Mouse (Mus musculus) embryonic facial prominence, embryonic 13.5 days (tissue): ENCODE measurements at regions not wholly inside any gene's neighbourhood (a gene's known extent, or its start where the extent isn't known, plus 50 kb on each side); places are given as distances from the start of the nearest gene placed in this dataset.

ENCODE experiments used
- ATAC-seq: fragments of 200-750 bp; cut with Nextera tagmentation; 2 replicates; pipeline ENCODE4 v1.8.0; 2017; ENCODE audit warnings: low read depth; ENCODE audit not compliant: insufficient number of reproducible peaks, insufficient read depth, low FRiP score, low TSS enrichment
- H3K27ac ChIP-seq: fragments of 300-500 bp; sonication (generic); 2 replicates; pipeline ENCODE4 v1.5.1; 2015; ENCODE audit warnings: moderate library complexity, mild to moderate bottlenecking, inconsistent platforms
- H3K27me3 ChIP-seq: fragments of 300-500 bp; sonication (generic); 2 replicates; pipeline ENCODE4 v1.6.1; 2015; ENCODE audit warnings: mild to moderate bottlenecking, inconsistent platforms
- H3K36me3 ChIP-seq: fragments of 300-500 bp; sonication (generic); 2 replicates; pipeline ENCODE4 v1.6.1; 2015; ENCODE audit warnings: mild to moderate bottlenecking, inconsistent platforms
- H3K4me1 ChIP-seq: fragments of 300-500 bp; sonication (generic); 2 replicates; pipeline ENCODE4 v1.6.1; 2015; ENCODE audit warnings: inconsistent platforms
- H3K4me2 ChIP-seq: fragments of 300-500 bp; sonication (generic); 2 replicates; pipeline ENCODE4 v1.6.1; 2015; ENCODE audit warnings: moderate library complexity, mild to moderate bottlenecking, inconsistent platforms
- H3K4me3 ChIP-seq: fragments of 300-500 bp; sonication (generic); 2 replicates; pipeline ENCODE4 v1.5.1; 2015; ENCODE audit warnings: mild to moderate bottlenecking, inconsistent platforms
- H3K9ac ChIP-seq: fragments of 300-500 bp; sonication (generic); 2 replicates; pipeline ENCODE4 v1.6.1; 2015; ENCODE audit warnings: mild to moderate bottlenecking, inconsistent platforms
- H3K9me3 ChIP-seq: fragments of 300-500 bp; sonication (generic); 2 replicates; pipeline ENCODE4 v1.6.1; 2016; ENCODE audit warnings: inconsistent platforms
- WGBS: fragments of 180-500 bp; shearing (Covaris S2); methylation state at CpG from one replicate; pipeline ENCODE4 v1.1.7; 2015; ENCODE audit warnings: mixed read lengths; 5-methylcytosine and 5-hydroxymethylcytosine counted together

- H3K9ac ChIP-seq: no peak overlapping the region
- no peaks in the 10 kb centered on the region for H3K27me3 ChIP-seq
- H3K9me3 ChIP-seq: no peaks in the 10 kb centered on the region
- no peaks in the 10 kb centered on the region for H3K36me3 ChIP-seq
- 84% methylated on average over 2 of the region's 2 CpGs for WGBS
- no peak overlapping the region for H3K4me3 ChIP-seq
- no peak overlapping the region for H3K27ac ChIP-seq
- no peak for ATAC-seq
- H3K4me1 ChIP-seq: no peaks in the 10 kb centered on the region
- H3K4me2 ChIP-seq: no peak overlapping the region
Measured at GRCm38 (mm10) chr9:92097806-92098205, 94.9 kb upstream of the Plscr5 start.

GRCm38 (mm10) chr9:92129504-92129903, 63.2 kb upstream of the Plscr5 start:
- H3K27me3 ChIP-seq: no peaks in the 10 kb centered on the region
- H3K9me3 ChIP-seq: no peaks in the 10 kb centered on the region
- ATAC-seq: no peak
- no peaks in the 10 kb centered on the region for H3K36me3 ChIP-seq
- WGBS: 92% methylated on average over 3 of the region's 3 CpGs
- no peak overlapping the region for H3K27ac ChIP-seq
- H3K4me1 ChIP-seq: no peaks in the 10 kb centered on the region
- no peak overlapping the region for H3K9ac ChIP-seq
- H3K4me2 ChIP-seq: no peak overlapping the region
- no peak overlapping the region for H3K4me3 ChIP-seq

GRCm38 (mm10) chr9:92130445-92130844, 62.3 kb upstream of the Plscr5 start:
- no peak overlapping the region for H3K4me2 ChIP-seq
- no peaks in the 10 kb centered on the region for H3K4me1 ChIP-seq
- H3K4me3 ChIP-seq: no peak overlapping the region
- ATAC-seq: no peak
- H3K9ac ChIP-seq: no peak overlapping the region
- no peaks in the 10 kb centered on the region for H3K36me3 ChIP-seq
- 46% methylated on average over 1 of the region's 1 CpGs for WGBS
- no peak overlapping the region for H3K27ac ChIP-seq
- no peaks in the 10 kb centered on the region for H3K27me3 ChIP-seq
- no peaks in the 10 kb centered on the region for H3K9me3 ChIP-seq

- peak overlapping the region; percentile 31 for H3K4me2 ChIP-seq
- WGBS: 33% methylated on average over 9 of the region's 9 CpGs
- ATAC-seq: no peak
- no peak overlapping the region for H3K9ac ChIP-seq
- no peaks in the 10 kb centered on the region for H3K9me3 ChIP-seq
- H3K4me1 ChIP-seq: no peaks in the 10 kb centered on the region
- no peaks in the 10 kb centered on the region for H3K27me3 ChIP-seq
- no peak overlapping the region for H3K4me3 ChIP-seq
- H3K27ac ChIP-seq: no peak overlapping the region
- no peaks in the 10 kb centered on the region for H3K36me3 ChIP-seq
Measured at GRCm38 (mm10) chr9:92132440-92132839, 60.3 kb upstream of the Plscr5 start.

- H3K4me1 ChIP-seq: no peaks in the 10 kb centered on the region
- H3K4me3 ChIP-seq: no peak overlapping the region
- ATAC-seq: no peak
- H3K9ac ChIP-seq: no peak overlapping the region
- H3K9me3 ChIP-seq: no peaks in the 10 kb centered on the region
- H3K27ac ChIP-seq: no peak overlapping the region
- whole genome bisulfite sequencing: 67% methylated on average over 4 of the region's 4 CpGs
- H3K36me3 ChIP-seq: no peaks in the 10 kb centered on the region
- H3K4me2 ChIP-seq: no peak overlapping the region
- H3K27me3 ChIP-seq: no peaks in the 10 kb centered on the region
Measured at GRCm38 (mm10) chr9:92141924-92142323, 50.8 kb upstream of the Plscr5 start.
